Mouse (Mus musculus) brain, adult 2 months (tissue): ENCODE results near the gene Ankrd65.

ENCODE experiments used
- DNase-seq: peaks from one replicate; pipeline ENCODE4 v3.0.0; 2011; ENCODE audit warnings: low read depth, low spot score

Ankrd65 gene

DNA sequence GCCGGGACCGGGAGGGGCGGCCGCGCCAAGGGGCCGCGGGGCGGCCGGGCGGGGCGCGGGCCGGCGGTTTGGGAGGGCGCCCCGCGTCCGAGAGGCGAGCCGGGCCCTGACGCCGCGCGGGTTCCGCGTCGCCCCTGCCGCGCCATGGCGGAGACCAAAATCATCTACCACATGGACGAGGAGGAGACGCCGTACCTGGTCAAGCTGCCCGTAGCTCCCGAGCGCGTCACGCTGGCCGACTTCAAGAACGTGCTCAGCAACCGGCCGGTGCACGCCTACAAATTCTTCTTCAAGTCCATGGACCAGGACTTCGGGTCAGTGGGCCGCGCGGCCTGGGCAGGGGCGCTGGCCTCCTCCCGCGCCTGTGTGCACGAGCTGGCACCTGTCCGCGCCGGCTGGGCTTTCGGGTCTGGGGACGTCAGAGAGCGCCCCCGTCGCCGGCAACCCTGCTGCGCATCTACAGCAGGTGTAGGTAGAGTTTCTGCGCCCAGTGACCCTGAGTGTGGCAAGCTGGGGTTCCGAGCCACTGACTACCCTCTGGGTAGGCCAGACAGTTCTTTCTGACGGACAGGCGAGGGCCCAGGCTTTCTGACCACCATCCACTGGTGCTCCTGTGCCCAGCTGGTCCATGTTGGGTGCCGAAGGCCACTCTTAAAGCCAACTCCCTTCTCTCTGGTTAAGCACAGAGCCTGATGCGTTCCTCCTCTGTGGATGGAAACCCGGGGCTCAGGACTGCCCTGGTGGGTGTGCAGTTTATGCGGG lies 57.5 kb downstream of the Ankrd65 start:
- peak; percentile 56 for DNase-seq

GRCm38 (mm10) chr4:155848434-155849095 lies 58.3 kb downstream of the Ankrd65 start:
- no peak for DNase-seq
